Mouse (Mus musculus) mouse embryonic stem cell (cell line): ENCODE results near the gene Abcb9.

ENCODE experiments used
- in situ Hi-C, 2 experiments: fragments of 300-500 bp; cut with MboI; formaldehyde crosslinking; loops; 1 replicate in 1 of 2; 3 replicates in 1 of 2; pipeline ENCODE4 v1.14.3; 2019 to 2020; ENCODE audit warnings: low sequenced_read_pairs in 2 of 2, low pct_unique_long_range_greater_than_20kb in 1 of 2, mixed read lengths in 1 of 2; ENCODE audit not compliant: unreplicated experiment in 1 of 2

Abcb9 gene

GRCm38 (mm10) chr5:124100128-124101044 is 4.8 kb upstream of the Abcb9 start:
- in situ Hi-C loops = no loop called here

- in situ Hi-C loops = no loop called here
Measured at GRCm38 (mm10) chr5:124098923-124099322, 3.3 kb upstream of the Abcb9 start.

DNA sequence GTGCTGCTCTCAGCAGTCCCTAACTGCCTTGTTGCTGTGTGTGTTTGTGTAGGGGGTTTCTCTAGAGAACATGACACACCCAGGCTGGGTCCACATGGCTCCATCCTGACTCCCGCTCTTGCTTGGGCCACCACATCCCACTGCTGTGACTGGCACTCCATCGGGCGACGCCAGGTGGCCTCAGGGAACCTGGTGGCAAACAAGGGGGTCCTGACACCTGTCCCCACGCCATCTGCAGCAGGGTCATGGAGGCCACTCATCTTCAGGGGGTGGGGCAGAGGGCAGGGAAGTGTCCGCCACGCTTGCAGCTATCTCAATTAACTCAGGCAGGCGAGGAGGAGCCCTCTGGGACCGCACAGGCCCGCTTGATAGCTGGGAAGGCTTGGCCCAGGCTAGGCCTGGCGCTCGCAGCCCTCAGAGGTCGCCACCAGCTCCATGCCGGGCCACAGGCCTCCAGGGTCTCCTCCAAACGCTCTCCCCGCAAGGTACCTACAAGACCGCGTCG is 469 bp downstream of the Abcb9 start:
- in situ Hi-C loops = no loop called here

DNA sequence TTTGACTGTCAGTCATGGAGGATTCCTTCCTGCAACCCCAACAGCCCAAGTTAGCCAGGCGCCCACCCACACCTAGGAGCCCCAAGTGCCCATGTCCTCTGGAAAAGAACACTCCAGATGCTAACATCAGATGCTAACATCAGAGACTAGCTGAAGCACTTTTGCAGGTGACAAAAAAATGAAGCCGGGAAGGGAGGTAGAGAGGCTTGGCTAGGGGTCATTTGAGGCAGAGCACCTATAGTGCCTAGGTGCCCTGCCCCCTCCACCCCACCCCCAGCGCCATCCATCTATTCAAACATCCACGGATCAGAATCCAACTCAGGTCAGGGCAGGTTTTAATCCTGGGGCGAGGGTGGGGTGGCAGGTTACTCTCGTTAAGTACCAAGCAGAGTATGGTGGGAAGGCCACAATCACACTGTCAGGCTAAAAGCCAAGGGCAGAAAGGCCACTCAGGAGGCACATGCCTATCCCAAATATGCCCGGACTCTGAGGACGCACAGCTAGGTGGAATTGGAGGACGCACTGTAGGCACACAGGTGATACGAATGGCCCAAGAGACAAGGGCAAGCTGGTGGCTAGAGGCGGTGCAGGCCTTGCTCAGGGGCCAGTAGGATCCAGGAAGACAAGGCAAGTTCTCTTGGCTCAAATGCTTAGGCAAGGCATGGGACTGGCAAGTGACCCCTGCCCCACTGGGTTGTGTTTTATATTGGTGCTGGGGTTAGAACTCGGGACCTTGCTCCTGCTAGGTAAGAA is 1.6 kb downstream of the Abcb9 start:
- in situ Hi-C loops = loop anchor here in 1 of 2 experiments (5.0 kb wide), 1 partner anchor 92 kb away; no protein-coding TSS in a partner anchor

DNA sequence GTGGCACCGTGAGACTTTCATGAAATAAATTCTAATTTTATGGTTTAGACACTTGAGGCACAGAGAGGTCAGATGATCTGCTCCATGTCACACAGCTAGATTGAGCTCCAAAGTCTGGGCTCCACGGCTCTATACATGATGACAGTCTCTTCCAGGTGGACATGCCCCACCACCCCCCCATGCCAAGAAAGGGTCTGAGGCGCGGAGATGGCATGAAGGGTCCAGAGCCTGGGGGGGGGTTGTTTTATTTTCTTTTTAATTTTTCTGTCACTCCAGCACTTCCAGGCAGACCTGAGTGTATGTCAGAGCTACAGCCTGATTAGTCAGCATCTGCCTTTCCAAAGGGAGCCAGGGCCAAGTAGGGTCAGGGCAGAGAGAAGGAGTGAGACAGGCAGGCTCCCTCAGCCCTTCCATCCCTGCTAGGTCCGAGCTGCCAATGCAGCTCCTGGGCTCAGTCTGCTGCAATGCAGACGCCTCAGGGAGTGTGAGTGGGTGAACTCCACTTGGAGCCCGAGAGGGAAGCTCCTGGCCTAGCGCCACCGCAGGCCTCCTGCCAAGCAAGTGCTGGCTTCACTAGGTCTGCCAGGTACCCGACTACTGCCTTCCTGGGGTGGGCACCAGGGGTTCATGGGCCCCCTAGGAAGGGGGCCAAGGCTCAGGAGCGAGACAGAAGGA is 2.3 kb downstream of the Abcb9 start:
- in situ Hi-C loops = loop anchor here in 1 of 2 experiments (5.0 kb wide), 1 partner anchor 91 kb away; no protein-coding TSS in a partner anchor

- in situ Hi-C loops = loop anchor here in 1 of 2 experiments (5.0 kb wide), 1 partner anchor 90 kb away; no protein-coding TSS in a partner anchor
Measured at GRCm38 (mm10) chr5:124091951-124092406, 3.6 kb downstream of the Abcb9 start.

DNA sequence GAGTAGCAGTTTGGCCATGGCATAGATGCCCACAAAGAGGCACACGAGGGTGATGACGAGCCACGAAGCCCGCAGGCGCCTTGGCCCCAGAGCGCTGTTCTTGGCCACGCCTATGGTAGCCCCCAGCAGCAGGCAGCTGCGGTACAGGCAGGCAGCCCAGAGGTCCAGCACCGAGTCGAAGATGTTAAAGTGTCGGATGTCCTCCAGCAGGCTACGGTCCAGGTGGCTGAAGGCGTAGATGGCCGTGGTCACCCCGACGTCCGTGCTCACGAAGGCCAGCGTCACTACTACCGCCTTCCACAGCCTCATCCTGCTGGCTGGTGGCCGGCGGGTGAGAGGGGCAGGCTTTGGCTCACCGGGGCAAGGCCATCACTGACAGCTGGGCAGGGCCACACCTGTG is 5.7 kb downstream of the Abcb9 start:
- in situ Hi-C loops = loop anchor here (5.0 to 10.0 kb wide), 2 partner anchors 85 to 88 kb away; no protein-coding TSS in a partner anchor

- in situ Hi-C loops = loop anchor here in 1 of 2 experiments (10.0 kb wide), 1 partner anchor 82 kb away; no protein-coding TSS in a partner anchor
Measured at GRCm38 (mm10) chr5:124086876-124087275, 8.7 kb downstream of the Abcb9 start.

DNA sequence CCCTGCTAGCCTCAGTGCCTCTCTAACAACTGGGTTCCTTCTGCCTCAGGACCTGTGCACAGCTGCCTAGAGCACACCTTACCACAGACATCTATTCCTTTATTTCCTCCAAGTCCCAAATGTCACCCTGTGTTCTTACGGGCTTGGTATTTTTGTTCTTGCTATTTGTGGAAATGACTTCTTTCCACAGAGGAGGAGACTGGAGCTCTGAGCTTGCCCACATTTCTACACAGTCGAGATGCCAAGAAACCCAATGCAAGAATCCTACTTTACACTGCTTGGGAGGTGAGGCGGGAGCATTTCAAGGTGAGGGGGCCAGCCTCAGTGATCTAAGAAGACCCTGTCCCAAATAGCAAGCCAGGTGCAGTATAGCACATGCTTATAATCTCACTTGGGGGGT is 10.1 kb downstream of the Abcb9 start:
- in situ Hi-C loops = loop anchor here in 1 of 2 experiments (10.0 kb wide), 1 partner anchor 81 kb away; no protein-coding TSS in a partner anchor

DNA sequence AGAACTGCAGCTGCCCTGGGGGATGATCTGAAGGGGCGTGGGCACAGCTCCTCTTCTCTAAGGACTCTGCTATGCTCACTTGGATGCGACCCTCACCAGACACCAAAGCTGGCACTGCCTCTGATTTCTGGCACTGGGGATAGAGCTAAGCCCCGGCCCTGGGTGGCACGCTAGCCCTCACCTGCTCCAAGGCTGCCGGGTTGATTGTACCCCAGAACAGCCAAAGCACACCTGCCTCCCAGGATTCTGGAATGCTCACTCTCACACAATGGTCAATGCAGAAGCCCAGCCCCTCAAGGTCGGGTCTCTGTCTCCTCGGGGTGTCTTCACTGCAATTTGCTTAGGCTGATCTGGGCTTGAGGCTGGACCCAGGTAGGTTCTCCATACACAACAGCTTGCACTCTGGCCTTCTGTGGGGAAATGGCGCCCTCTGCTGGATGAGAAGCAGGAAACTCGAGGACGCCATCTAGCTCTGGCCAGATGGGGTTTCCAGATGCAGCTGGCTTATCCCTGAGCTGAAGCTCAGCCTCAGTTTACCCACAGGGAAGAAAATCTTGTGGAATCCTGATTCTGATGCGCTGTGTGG is 10.9 kb downstream of the Abcb9 start:
- in situ Hi-C loops = loop anchor here in 1 of 2 experiments (10.0 kb wide), 1 partner anchor 80 kb away; no protein-coding TSS in a partner anchor

GRCm38 (mm10) chr5:124083850-124084587 is 11.6 kb downstream of the Abcb9 start:
- in situ Hi-C loops = loop anchor here in 1 of 2 experiments (10.0 kb wide), 1 partner anchor 79 kb away; no protein-coding TSS in a partner anchor

- in situ Hi-C loops = loop anchor here in 1 of 2 experiments (10.0 kb wide), 1 partner anchor 78 kb away; no protein-coding TSS in a partner anchor
Measured at GRCm38 (mm10) chr5:124082941-124083688, 12.5 kb downstream of the Abcb9 start.

DNA sequence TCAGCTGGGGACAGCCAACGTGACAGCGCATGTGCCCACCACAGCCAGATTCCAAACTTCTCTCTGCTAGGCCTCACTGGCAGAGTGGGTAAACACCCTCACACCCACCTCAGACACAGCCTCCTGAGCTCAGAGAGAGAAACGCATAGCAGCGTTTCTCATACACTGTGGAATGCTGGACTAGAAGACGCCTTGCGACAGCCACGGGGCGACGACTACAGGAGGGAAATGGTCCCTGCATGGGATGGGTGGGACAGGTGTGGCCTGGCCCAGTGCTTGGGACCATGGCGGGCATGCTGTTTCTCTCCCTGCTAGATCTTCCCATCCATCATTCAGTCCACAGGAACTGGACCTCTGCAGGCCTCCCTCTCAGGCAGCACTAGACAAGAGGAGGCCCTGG is 13.2 kb downstream of the Abcb9 start:
- in situ Hi-C loops = loop anchor here in 1 of 2 experiments (10.0 kb wide), 1 partner anchor 78 kb away; no protein-coding TSS in a partner anchor

DNA sequence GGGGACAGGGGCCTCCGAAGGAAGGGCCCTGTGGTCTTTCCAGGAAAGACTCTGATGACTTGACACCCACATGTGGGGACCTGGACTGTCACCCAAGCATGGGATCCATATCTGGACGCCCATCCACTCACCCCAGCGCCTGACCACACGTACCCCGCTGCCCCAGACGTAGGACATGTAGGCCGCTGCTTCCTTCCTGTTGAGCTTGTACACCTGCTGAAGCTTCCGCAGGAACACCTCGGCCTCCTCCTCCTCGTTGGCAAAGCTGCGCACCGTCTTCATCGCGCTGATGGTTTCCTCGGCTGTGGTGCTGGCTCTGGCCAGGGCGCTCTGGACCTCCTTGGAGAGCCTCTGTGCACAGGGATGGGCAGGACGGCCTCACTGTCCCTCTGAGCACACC is 15.7 kb downstream of the Abcb9 start:
- in situ Hi-C loops = loop anchor here in 1 of 2 experiments (10.0 kb wide), 1 partner anchor 75 kb away; no protein-coding TSS in a partner anchor

DNA sequence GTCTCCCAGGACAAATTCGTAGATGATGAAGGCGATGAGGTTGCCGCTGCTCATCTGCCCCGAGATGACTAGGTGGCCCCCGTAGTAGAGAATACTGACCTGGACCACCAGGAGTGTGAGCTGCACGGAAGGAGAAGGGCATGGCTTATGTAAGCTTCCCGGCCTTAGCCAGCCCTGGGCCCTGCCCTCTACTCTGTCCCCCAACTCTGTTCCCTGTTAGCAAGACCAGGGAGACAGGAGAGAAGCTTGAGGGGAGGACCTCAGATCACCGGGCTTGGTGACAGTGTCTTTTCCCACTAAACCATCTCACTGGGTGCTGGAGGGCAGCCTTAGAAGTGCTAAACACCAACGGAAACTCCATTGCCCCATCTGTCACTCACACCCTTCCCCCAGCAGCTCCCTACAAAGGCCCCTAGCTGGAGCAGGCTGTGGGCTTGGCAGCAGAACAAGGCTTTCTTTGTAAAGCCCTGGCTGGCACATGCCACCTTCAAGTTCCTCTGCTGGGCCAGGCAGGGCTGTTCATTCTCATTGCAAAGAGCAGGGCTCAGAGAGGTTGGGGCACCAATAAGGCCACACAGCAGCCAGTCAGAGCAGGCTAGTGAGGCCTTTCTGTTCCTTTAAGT is 16.7 kb downstream of the Abcb9 start:
- in situ Hi-C loops = no loop called here
